Mouse (Mus musculus) kidney, postnatal 4 days (tissue): ENCODE measurements at regions not wholly inside any gene's neighbourhood (a gene's known extent, or its start where the extent isn't known, plus 50 kb on each side); places are given as distances from the start of the nearest gene placed in this dataset.

Experiments
- DNase-seq, 2 experiments: peaks; one replicate each; pipeline ENCODE4 v3.0.0; 2021; ENCODE audit warnings: mixed read lengths in 2 of 2

GRCm38 (mm10) chr8:15244770-15245485 lies 199.1 kb upstream of the BB014433 start:
- no peak for DNase-seq

- DNase-seq = no peak
Measured at GRCm38 (mm10) chr8:15235410-15235809, 189.5 kb upstream of the BB014433 start.

DNA sequence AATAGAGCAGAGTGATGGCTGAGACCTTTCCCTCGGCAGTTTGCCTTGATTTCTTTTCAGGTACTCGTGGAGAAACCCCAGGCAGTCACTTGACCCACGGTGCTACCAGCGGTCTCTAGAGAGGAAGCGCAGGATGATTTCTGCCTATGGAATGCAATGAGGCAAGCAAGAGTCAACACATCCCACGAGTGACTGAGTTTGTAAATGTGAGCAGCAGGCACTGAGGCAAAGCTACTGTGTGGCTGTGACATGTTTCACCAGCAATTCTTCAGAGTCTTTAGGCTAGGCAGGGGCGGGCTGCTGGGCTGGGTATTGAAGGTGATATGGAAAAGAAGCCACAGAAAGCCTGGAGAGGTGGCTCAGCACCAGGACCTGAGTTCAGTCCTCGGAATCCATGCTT lies 187.4 kb upstream of the BB014433 start:
- peak in 1 of 2 experiments; percentile 5 for DNase-seq

DNA sequence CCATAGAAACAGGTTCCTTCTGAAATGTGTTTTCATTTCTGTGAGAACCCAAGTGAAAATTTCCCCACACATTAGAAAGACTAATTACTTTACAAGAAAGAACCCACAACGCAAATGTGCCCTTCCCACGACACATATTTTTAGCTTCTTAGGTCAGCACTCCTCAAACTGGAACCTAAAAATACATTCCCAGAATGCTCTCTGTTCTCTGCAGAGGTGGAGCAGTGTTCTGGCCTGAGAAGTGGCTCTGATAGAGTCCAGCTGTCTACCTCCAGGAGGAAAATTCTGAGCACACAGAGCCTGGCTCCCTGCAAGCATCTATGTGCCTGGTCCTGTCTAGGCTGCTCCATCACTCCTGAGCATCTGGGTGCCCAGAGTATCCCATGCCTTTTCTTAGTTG lies 184.3 kb upstream of the BB014433 start:
- DNase-seq = no peak

- peak; percentile 83 to 86 for DNase-seq
Measured at GRCm38 (mm10) chr8:15221211-15221912, 175.5 kb upstream of the BB014433 start.

DNA sequence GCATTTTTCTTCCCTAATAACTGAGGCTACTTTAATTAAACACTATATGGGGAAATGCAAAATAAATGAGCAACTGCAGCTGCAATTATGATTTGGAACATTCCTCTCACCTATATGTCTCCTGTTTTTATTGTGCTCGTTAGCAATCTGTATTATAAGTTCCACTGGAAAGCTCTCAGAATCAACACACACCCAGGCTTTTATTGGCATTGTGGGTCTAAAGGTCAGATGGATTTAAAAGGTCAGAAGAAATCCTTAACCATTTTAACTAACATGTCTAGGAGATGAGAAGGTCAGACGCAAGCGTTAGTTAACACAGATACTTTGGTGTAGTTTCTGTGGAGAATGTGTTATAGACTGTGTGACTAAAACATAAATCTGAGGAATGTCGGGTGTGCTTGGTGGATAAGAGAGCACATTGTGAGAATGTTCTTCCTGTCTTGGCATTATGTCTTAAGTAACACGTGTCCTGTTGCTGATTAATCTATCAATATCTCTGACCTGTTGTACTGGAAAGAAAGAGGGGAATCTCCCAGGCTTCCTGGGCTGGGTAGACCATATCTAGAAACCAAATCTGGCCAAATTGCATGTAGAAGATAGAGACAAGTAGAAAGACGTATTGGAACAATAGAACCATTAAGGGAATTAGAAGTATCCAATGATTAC lies 164.1 kb upstream of the BB014433 start:
- no peak for DNase-seq

- DNase-seq = no peak
Measured at GRCm38 (mm10) chr8:15201556-15201955, 155.7 kb upstream of the BB014433 start.

- DNase-seq = peak; percentile 4 to 22
Measured at GRCm38 (mm10) chr8:15190708-15191107, 144.8 kb upstream of the BB014433 start.

DNA sequence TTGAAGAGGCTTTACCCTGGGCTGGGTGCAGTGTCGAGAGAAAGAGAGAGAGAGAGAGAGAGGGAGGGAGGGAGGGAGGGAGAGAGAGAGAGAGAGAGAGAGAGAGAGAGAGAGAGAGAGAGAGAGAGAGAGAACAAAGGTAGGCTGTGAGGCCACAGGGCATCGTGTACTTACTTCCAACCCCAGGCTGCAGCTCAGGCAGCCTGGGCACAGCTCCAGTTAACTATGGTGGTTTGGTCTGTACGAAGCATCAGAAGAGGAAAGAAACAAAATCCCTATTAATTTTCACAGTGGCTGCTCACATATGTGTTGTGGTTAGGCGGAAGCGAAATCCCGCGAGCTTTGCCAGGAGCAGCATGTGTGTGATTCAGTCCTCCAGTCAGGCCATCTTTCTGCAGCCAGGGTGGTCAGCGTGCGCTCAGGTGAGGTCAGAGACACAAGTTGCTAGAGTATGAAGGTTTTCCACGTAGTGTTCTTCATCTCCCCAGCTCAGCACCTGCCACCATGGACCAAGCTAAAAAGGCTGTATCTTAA lies 143.3 kb upstream of the BB014433 start:
- peak in 1 of 2 experiments; percentile 12 for DNase-seq
